Mouse (Mus musculus): ENCODE data around the gene Actl10. TPM values are rescaled to one million over a fixed set of nuclear protein-coding genes. Genes with fewer than 3 reads are reported as not detected.
A peak's percentile ranks its signal among the peaks of the same experiment; 100 is the strongest.

Gene Actl10
- total and polyA plus RNA-seq, 3 experiments: 0.35 to 0.79 TPM; not detected in 1

DNA sequence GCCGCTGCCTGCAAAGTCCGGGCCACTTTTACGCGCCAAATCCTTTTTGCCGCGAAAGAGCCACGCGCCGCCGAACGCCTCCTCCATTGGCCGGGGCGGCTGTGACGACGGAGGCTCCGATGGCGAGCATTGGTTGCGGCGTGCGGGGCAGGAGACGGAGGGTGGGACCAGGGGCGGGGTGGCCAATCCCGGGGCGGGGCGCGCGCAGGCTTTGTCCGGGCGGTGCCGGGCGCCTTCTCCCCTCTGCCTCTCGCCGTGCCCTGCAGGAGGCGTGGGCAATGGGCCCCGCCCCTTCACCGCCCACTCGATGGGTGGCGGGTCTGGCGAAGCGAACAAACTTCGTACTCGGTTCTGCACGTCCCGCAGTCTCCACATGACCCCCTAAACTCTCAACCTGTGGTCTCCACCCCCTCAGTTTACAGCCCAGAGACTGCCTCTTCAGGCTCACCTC lies 18.3 kb downstream of the Actl10 start, which contains the start of gene E2f1 (continued):
- no peak for TF ChIP-seq EP300 (IDR thresholded peaks at IDR 0.05; ENCODE audit: low read depth in 1 of 2, low read length in 2 of 2)
- TF ChIP-seq MYB (IDR thresholded peaks at IDR 0.05; ENCODE audit: low read depth, low read length): no peak
- peak; percentile 71 for TF ChIP-seq TBP (IDR thresholded peaks at IDR 0.05; ENCODE audit: low read depth, low read length)
- no peak for TF ChIP-seq KAT2A (conservative IDR thresholded peaks at IDR 0.05; ENCODE audit: low read depth, low read length)
- no peak for TF ChIP-seq MEF2A (IDR thresholded peaks at IDR 0.05; ENCODE audit: extremely low read depth, insufficient replicate concordance, low read depth, low read length, poor library complexity, severe bottlenecking)
- TF ChIP-seq ZMIZ1 (IDR thresholded peaks at IDR 0.05; ENCODE audit: low read depth, low read length): no peak
- TF ChIP-seq HCFC1 (IDR thresholded peaks at IDR 0.05; ENCODE audit: low read depth, low read length): peak; percentile 59; the same call in 1 of the 2 replicates
- no peak for TF ChIP-seq USF2 (IDR thresholded peaks at IDR 0.05; ENCODE audit: borderline replicate concordance in 1 of 2, insufficient read depth in 1 of 2, low read depth in 1 of 2, low read length in 2 of 2)
- no peak for TF ChIP-seq ZKSCAN1 (IDR thresholded peaks at IDR 0.05; ENCODE audit: low read depth, low read length)
- no peak for TF ChIP-seq GABPA (IDR thresholded peaks at IDR 0.05; ENCODE audit: low read depth, low read length)
- TF ChIP-seq MYC (IDR thresholded peaks at IDR 0.05; ENCODE audit: low read depth, low read length): no peak
- no peak for TF ChIP-seq GATA1 (IDR thresholded peaks at IDR 0.05; ENCODE audit: low read depth, low read length)

DNA sequence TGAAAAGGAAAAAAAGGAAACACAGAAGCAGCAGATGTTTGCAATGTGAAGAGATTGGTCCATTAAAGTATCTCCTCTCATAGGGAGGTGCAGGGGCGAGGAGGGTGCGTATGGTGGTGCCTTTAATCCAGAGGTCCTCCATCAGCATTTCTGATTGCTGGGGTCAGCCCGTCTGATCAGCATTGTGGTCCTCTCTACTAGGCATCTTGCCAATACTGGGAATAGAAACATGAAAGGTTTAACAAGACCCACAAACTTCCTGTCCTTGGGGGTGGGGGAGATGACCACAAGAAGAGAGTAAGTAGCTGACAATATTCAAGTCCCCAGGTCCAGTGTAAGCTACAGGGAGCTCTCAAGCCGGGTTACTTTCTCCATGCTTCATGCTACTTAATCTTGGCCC lies 19.1 kb downstream of the Actl10 start:
- Histone ChIP-seq H3K36me3 (ENCODE audit: control insufficient read depth in 1 of 2, insufficient read depth in 2 of 2, low read length in 2 of 2) (peaks cover 0 to 23% of the 10 kb centered on the region in 2 experiments; a peak in 2 of 4 replicates), H3K4me3 (ENCODE audit: control insufficient read depth in 1 of 2, insufficient read depth in 1 of 2, low read depth in 2 of 2, low read length in 2 of 2) (peak overlapping the region; percentile 54 to 63), H3K27ac (ENCODE audit: control insufficient read depth, low read depth, low read length) (peak overlapping the region; percentile 61), H3K4me1 (ENCODE audit: control insufficient read depth in 1 of 2, insufficient read depth in 2 of 2, low read length in 2 of 2) (peaks cover 0 to 23% of the 10 kb centered on the region in 2 experiments; a peak in 3 of 4 replicates), H3K9ac (ENCODE audit: control insufficient read depth, low read depth, low read length, poor library complexity, severe bottlenecking) (peak overlapping the region; percentile 61), H3K27me3 (ENCODE audit: control insufficient read depth in 1 of 2, insufficient read depth in 2 of 2, low read length in 2 of 2) (no peaks in the 10 kb centered on the region), H3K79me2 (ENCODE audit: control insufficient read depth, insufficient read depth, low read length, poor library complexity) (peaks cover 32% of the 10 kb centered on the region), H3K9me3 (replicated peaks; ENCODE audit: insufficient read depth, low read length) (no peaks in the 10 kb centered on the region)
- peak; percentile 63 for DNase-seq (ENCODE audit: low read depth, low spot score)
- TF ChIP-seq JUND (IDR thresholded peaks at IDR 0.05; ENCODE audit: low read depth, low read length) (no peak), RAD21 (IDR thresholded peaks at IDR 0.05; ENCODE audit: low read depth, low read length) (no peak), HCFC1 (IDR thresholded peaks at IDR 0.05; ENCODE audit: low read depth, low read length) (no peak), E2F4 (IDR thresholded peaks at IDR 0.05; ENCODE audit: borderline replicate concordance, low read depth, low read length) (no peak), EP300 (IDR thresholded peaks at IDR 0.05; ENCODE audit: low read depth in 1 of 2, low read length in 2 of 2) (no peak), KAT2A (conservative IDR thresholded peaks at IDR 0.05; ENCODE audit: low read depth, low read length) (no peak), USF1 (IDR thresholded peaks at IDR 0.05; ENCODE audit: low read depth, low read length) (no peak), TAL1 (IDR thresholded peaks at IDR 0.05; ENCODE audit: low read length) (no peak), CTCF (IDR thresholded peaks at IDR 0.05 in 2 of 3, conservative IDR thresholded peaks at IDR 0.05 in 1 of 3; ENCODE audit: control insufficient read depth in 1 of 3, insufficient read depth in 1 of 3, low read depth in 2 of 3, low read length in 3 of 3, poor library complexity in 1 of 3, severe bottlenecking in 1 of 3) (no peak), MXI1 (IDR thresholded peaks at IDR 0.05; ENCODE audit: low read depth, low read length) (no peak), POLR2AphosphoS5 (IDR thresholded peaks at IDR 0.05; ENCODE audit: borderline replicate concordance, low read depth, low read length) (no peak), MAX (IDR thresholded peaks at IDR 0.05; ENCODE audit: low read length) (no peak), POLR2A (IDR thresholded peaks at IDR 0.05; ENCODE audit: control insufficient read depth in 1 of 2, insufficient read depth in 1 of 2, low read depth in 1 of 2, low read length in 2 of 2, poor library complexity in 1 of 2) (no peak), NRF1 (IDR thresholded peaks at IDR 0.05; ENCODE audit: insufficient read depth, low read depth, low read length, poor library complexity, severe bottlenecking) (no peak), SIN3A (IDR thresholded peaks at IDR 0.05; ENCODE audit: low read length) (no peak), MYC (IDR thresholded peaks at IDR 0.05; ENCODE audit: low read depth, low read length) (no peak), GABPA (IDR thresholded peaks at IDR 0.05; ENCODE audit: low read depth, low read length) (no peak)

Data from MEL (cell line).